Mouse (Mus musculus) liver, adult 2 months (tissue): ENCODE results near the gene Evx1.

Experiments
- CTCF ChIP-seq: fragments of 200-500 bp; IDR thresholded peaks from 2 replicates; pipeline ENCODE4 v1.5.1; 2011; ENCODE audit warnings: low read depth, low read length, control low read depth
- POLR2A ChIP-seq: fragments of 200-500 bp; IDR thresholded peaks from 2 replicates; pipeline ENCODE4 v1.6.1; 2011; ENCODE audit warnings: low read length, control low read depth; ENCODE audit not compliant: insufficient read depth; ENCODE audit errors: extremely low read depth

- TF ChIP-seq POLR2A (no peak), CTCF (no peak)
These were observed 44.5 kb upstream of the Evx1 start for GRCm38 (mm10) chr6:52268756-52269155.
